Mouse (Mus musculus): ENCODE measurements at regions not wholly inside any gene's neighbourhood (a gene's known extent, or its start where the extent isn't known, plus 50 kb on each side); places are given as distances from the start of the nearest gene placed in this dataset.
A peak's percentile ranks its signal among the peaks of the same experiment; 100 is the strongest.

- ATAC-seq (replicated peaks; ENCODE audit: insufficient number of reproducible peaks, insufficient read depth, low FRiP score, low read depth) = no peak
- no peak overlapping the region for H3K4me2 ChIP-seq
- H3K27me3 ChIP-seq = no peaks in the 10 kb centered on the region
- no peak overlapping the region for H3K4me3 ChIP-seq
- WGBS = 88% methylated on average over 4 of the region's 4 CpGs
- H3K4me1 ChIP-seq (replicated peaks) = no peaks in the 10 kb centered on the region
- no peaks in the 10 kb centered on the region for H3K9me3 ChIP-seq (replicated peaks)
- no peaks in the 10 kb centered on the region for H3K36me3 ChIP-seq
- H3K27ac ChIP-seq = no peak overlapping the region
- H3K9ac ChIP-seq = no peak overlapping the region
These were observed 301.0 kb downstream of the 9330182O14Rik start for GRCm38 (mm10) chr15:40435156-40435555.

DNA sequence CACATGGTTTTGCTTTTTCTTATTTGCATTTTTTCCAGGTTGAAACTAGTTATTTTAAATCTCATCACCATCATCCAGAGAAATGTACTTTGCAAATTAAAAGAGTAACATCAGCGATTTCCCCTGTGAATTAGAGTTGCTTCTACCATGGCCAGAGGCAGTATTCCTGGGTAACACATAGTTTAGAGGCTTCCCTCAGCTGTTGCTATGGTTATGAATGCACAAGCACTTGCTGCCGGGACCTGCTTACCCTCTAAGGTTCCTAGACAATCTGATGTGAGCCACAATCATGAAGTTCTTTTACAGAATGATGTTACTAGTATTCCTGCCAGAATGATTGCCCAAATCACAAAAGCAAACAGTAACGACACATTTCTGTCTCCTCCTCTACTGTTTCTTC lies 302.5 kb downstream of the 9330182O14Rik start:
- H3K4me3 ChIP-seq = no peak overlapping the region
- H3K9ac ChIP-seq = no peak overlapping the region
- no peak overlapping the region for H3K4me2 ChIP-seq
- ATAC-seq (replicated peaks; ENCODE audit: insufficient number of reproducible peaks, insufficient read depth, low FRiP score, low read depth) = no peak
- no peaks in the 10 kb centered on the region for H3K36me3 ChIP-seq
- H3K9me3 ChIP-seq (replicated peaks) = no peaks in the 10 kb centered on the region
- WGBS = 59% methylated on average over 3 of the region's 3 CpGs
- no peak overlapping the region for H3K27ac ChIP-seq
- H3K27me3 ChIP-seq = no peaks in the 10 kb centered on the region
- no peaks in the 10 kb centered on the region for H3K4me1 ChIP-seq (replicated peaks)

DNA sequence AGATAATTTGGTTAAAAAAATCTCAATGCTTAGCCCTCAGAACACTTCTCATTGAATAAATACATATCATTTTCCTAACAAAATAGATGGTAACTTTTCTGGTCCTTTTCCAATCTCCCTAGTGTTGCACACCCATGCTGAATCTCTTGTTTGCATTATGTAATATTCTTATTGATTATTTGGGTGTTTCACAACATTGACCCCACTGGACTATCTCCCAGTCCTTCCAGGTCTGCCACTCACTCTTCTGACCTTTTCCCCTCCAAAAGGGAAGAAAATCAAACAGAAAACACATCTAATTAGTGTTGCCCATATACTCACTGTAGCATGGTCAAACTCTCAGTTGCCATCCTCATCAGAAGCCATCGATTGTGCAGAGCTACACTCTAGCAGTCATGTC lies 305.7 kb downstream of the 9330182O14Rik start:
- 93% methylated on average over 1 of the region's 1 CpGs for WGBS
- no peaks in the 10 kb centered on the region for H3K36me3 ChIP-seq
- ATAC-seq (replicated peaks; ENCODE audit: insufficient number of reproducible peaks, insufficient read depth, low FRiP score, low read depth) = no peak
- H3K27ac ChIP-seq = no peak overlapping the region
- no peaks in the 10 kb centered on the region for H3K9me3 ChIP-seq (replicated peaks)
- no peak overlapping the region for H3K4me3 ChIP-seq
- H3K4me2 ChIP-seq = no peak overlapping the region
- no peaks in the 10 kb centered on the region for H3K4me1 ChIP-seq (replicated peaks)
- H3K9ac ChIP-seq = no peak overlapping the region
- H3K27me3 ChIP-seq = no peaks in the 10 kb centered on the region

- no peak overlapping the region for H3K4me3 ChIP-seq
- no peaks in the 10 kb centered on the region for H3K36me3 ChIP-seq
- no peaks in the 10 kb centered on the region for H3K9me3 ChIP-seq (replicated peaks)
- no peaks in the 10 kb centered on the region for H3K27me3 ChIP-seq
- H3K4me2 ChIP-seq = no peak overlapping the region
- H3K9ac ChIP-seq = no peak overlapping the region
- no peaks in the 10 kb centered on the region for H3K4me1 ChIP-seq (replicated peaks)
- no peak for ATAC-seq (replicated peaks; ENCODE audit: insufficient number of reproducible peaks, insufficient read depth, low FRiP score, low read depth)
- H3K27ac ChIP-seq = no peak overlapping the region
- 84% methylated on average over 1 of the region's 1 CpGs for WGBS
These were observed 314.5 kb downstream of the 9330182O14Rik start for GRCm38 (mm10) chr15:40448623-40449022.

GRCm38 (mm10) chr15:40453235-40453634 lies 319.1 kb downstream of the 9330182O14Rik start:
- Histone ChIP-seq H3K4me1 (replicated peaks) (no peaks in the 10 kb centered on the region), H3K9ac (no peak overlapping the region), H3K27me3 (no peaks in the 10 kb centered on the region), H3K4me3 (no peak overlapping the region), H3K4me2 (no peak overlapping the region), H3K9me3 (replicated peaks) (no peaks in the 10 kb centered on the region), H3K36me3 (no peaks in the 10 kb centered on the region), H3K27ac (no peak overlapping the region)
- WGBS = 57% methylated on average over 2 of the region's 2 CpGs
- ATAC-seq (replicated peaks; ENCODE audit: insufficient number of reproducible peaks, insufficient read depth, low FRiP score, low read depth) = no peak

GRCm38 (mm10) chr15:40475659-40476355 lies 341.6 kb downstream of the 9330182O14Rik start:
- Histone ChIP-seq H3K27ac (no peak overlapping the region), H3K27me3 (no peaks in the 10 kb centered on the region), H3K4me1 (replicated peaks) (peaks cover 12% of the 10 kb centered on the region), H3K4me3 (0 out of 2 replicates have a peak overlapping the region, but pooled peaks have one; percentile 0), H3K9me3 (replicated peaks) (no peaks in the 10 kb centered on the region), H3K9ac (no peak overlapping the region), H3K36me3 (no peaks in the 10 kb centered on the region), H3K4me2 (peak overlapping the region; percentile 52)
- ATAC-seq (replicated peaks; ENCODE audit: insufficient number of reproducible peaks, insufficient read depth, low FRiP score, low read depth) = no peak
- 26% methylated on average over 7 of the region's 7 CpGs for WGBS

DNA sequence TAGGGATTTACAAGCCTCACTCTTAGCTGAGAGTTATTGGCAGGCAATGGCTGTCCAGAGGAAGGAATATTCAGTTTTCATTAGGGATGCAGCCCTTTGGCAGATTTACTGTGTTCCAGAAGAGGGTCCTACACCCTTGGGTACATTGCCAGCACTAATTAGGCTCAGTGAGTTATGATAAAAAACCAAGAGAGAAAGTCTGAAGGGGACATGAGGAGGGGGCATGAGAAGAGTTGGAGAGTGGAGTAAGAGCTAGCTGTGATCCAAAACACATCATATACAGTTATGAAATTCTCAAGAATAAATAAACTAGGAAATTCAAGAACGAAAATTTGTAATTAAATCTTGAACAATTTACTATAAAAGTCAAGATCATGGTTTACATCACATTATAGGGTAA lies 346.2 kb downstream of the 9330182O14Rik start:
- Histone ChIP-seq H3K4me1 (replicated peaks) (peaks cover 11% of the 10 kb centered on the region), H3K27ac (no peak overlapping the region), H3K27me3 (no peaks in the 10 kb centered on the region), H3K4me2 (no peak overlapping the region), H3K9me3 (replicated peaks) (no peaks in the 10 kb centered on the region), H3K36me3 (no peaks in the 10 kb centered on the region), H3K9ac (no peak overlapping the region), H3K4me3 (no peak overlapping the region)
- no peak for ATAC-seq (replicated peaks; ENCODE audit: insufficient number of reproducible peaks, insufficient read depth, low FRiP score, low read depth)
- WGBS = 63% methylated on average over 1 of the region's 1 CpGs

DNA sequence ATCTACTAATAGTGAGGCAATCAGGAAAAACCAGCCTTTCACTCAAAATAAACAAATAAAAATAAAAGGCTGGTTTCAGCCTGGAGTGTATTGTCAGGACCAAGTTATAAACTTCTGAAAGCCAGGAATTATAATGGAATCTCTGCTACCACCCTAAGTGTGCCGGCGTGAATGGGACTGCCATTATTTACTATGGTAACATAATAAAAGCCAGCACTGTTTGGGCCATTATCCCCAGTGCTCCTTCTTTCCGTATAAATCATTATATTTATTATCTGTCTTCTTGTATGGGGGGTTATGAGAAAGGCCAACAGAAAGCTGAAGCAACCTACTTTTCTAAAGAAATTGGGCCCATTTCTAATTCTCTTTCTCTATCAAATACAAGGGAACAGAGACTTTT lies 347.1 kb downstream of the 9330182O14Rik start:
- no peak for ATAC-seq (replicated peaks; ENCODE audit: insufficient number of reproducible peaks, insufficient read depth, low FRiP score, low read depth)
- no peaks in the 10 kb centered on the region for H3K27me3 ChIP-seq
- H3K4me2 ChIP-seq = no peak overlapping the region
- peaks cover 4% of the 10 kb centered on the region; the same call in 1 of the 2 replicates for H3K4me1 ChIP-seq (replicated peaks)
- WGBS = 74% methylated on average over 3 of the region's 3 CpGs
- H3K9me3 ChIP-seq (replicated peaks) = no peaks in the 10 kb centered on the region
- H3K9ac ChIP-seq = no peak overlapping the region
- no peak overlapping the region for H3K27ac ChIP-seq
- no peak overlapping the region for H3K4me3 ChIP-seq
- no peaks in the 10 kb centered on the region for H3K36me3 ChIP-seq

DNA sequence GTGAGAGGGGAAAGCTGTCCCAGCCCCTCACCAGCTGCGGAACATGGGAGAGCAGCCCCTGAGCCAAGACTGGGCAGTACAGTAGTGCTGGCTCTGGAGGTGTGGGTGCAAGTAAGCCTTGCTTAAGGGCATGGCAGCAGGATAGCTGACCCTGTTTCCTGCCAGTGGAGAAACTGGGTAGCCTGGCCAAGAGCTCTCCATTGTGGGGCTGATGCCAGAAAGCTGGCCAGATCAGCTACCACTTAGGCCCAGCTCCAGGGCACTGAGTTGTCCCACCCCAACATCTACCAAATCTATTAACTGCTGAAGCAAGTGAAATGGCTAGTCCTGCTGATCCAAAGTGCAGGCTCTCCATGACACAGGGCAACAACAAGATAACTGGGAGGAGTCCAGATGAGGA lies 351.8 kb downstream of the 9330182O14Rik start:
- no peak overlapping the region for H3K9ac ChIP-seq
- WGBS = 95% methylated on average over 1 of the region's 1 CpGs
- no peak overlapping the region for H3K4me2 ChIP-seq
- no peaks in the 10 kb centered on the region for H3K36me3 ChIP-seq
- no peaks in the 10 kb centered on the region for H3K9me3 ChIP-seq (replicated peaks)
- no peaks in the 10 kb centered on the region for H3K27me3 ChIP-seq
- no peak overlapping the region for H3K4me3 ChIP-seq
- no peaks in the 10 kb centered on the region for H3K4me1 ChIP-seq (replicated peaks)
- no peak for ATAC-seq (replicated peaks; ENCODE audit: insufficient number of reproducible peaks, insufficient read depth, low FRiP score, low read depth)
- H3K27ac ChIP-seq = no peak overlapping the region

GRCm38 (mm10) chr15:40501180-40502125 lies 367.3 kb downstream of the 9330182O14Rik start:
- H3K9me3 ChIP-seq (replicated peaks) = no peaks in the 10 kb centered on the region
- no peak overlapping the region for H3K9ac ChIP-seq
- WGBS = 63% methylated on average over 11 of the region's 11 CpGs

DNA sequence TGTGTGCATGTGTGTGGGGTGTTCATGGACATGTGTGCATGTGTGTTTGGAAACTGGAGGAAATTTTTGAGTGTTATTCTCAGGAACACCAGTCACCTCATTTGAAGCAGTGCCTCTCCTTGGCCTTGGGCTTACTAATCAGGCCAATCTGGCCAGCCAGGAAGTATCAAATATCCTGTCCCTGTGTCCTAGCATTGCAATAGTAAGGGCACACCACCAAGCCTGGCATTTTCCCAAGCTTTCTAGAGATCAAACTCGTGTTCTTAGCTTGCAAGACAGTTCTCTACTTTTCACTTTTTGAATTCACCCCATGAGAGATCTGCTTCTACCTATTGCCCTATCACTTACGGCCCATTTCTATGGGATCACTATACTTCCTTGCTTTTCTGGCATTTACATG lies 376.7 kb downstream of the 9330182O14Rik start:
- no peak overlapping the region for H3K4me2 ChIP-seq
- no peaks in the 10 kb centered on the region for H3K36me3 ChIP-seq
- ATAC-seq (replicated peaks; ENCODE audit: insufficient number of reproducible peaks, insufficient read depth, low FRiP score, low read depth) = no peak
- no peak overlapping the region for H3K27ac ChIP-seq
- no peaks in the 10 kb centered on the region for H3K9me3 ChIP-seq (replicated peaks)
- WGBS = 56% methylated on average over 2 of the region's 2 CpGs
- no peak overlapping the region for H3K9ac ChIP-seq
- H3K4me1 ChIP-seq (replicated peaks) = no peaks in the 10 kb centered on the region
- no peak overlapping the region for H3K4me3 ChIP-seq
- no peaks in the 10 kb centered on the region for H3K27me3 ChIP-seq

More at GRCm38 (mm10) chr15:40501180-40502125, 367.3 kb downstream of the 9330182O14Rik start:
- no peak overlapping the region for H3K27ac ChIP-seq
- H3K27me3 ChIP-seq = no peaks in the 10 kb centered on the region
- no peak overlapping the region for H3K4me3 ChIP-seq
- no peaks in the 10 kb centered on the region for H3K36me3 ChIP-seq
- no peak for ATAC-seq (replicated peaks; ENCODE audit: insufficient number of reproducible peaks, insufficient read depth, low FRiP score, low read depth)
- H3K4me1 ChIP-seq (replicated peaks) = no peaks in the 10 kb centered on the region
- no peak overlapping the region for H3K4me2 ChIP-seq
